Mouse (Mus musculus) forebrain, embryonic 15.5 days (tissue): Measurements from ENCODE around the gene Fyn. TPM values are rescaled to one million over a fixed set of nuclear protein-coding genes. Genes with fewer than 3 reads are reported as not detected.

ENCODE experiments used
- polyA plus RNA-seq: library from polyadenylated mRNA; unstranded; fragments of >200 nt; fragmentation: Nextera tagmentation; extraction: Ambion mirVana; gene quantifications from 2 replicates; pipeline ENCODE4 v1.2.1, GENCODE M21; 2015

Fyn gene
- polyA plus RNA-seq, 1 experiment from 2014 or later, result 79.3 TPM

Other genes with a start within 250 kb of the Fyn start
- 26.0 and 29.4 TPM in 2 replicates for gene Fam229b, start 234.9 kb upstream of the Fyn start, polyA plus RNA-seq
- gene Tube1, start 234.9 kb upstream of the Fyn start, polyA plus RNA-seq, result 10.2 and 11.1 TPM in 2 replicates
- 0.13 and 0.52 TPM in 2 replicates for gene Ccn6, start 205.1 kb upstream of the Fyn start, polyA plus RNA-seq
- 4.5 and 5.0 TPM in 2 replicates for gene Traf3ip2, start 244.1 kb downstream of the Fyn start, polyA plus RNA-seq